Mouse (Mus musculus) layer of hippocampus, postnatal 10 days (tissue): ENCODE measurements at regions not wholly inside any gene's neighbourhood (a gene's known extent, or its start where the extent isn't known, plus 50 kb on each side); places are given as distances from the start of the nearest gene placed in this dataset.
"Not testable (repeated sequence)": the region's sequence is repeated elsewhere in the genome, so short reads cannot be mapped to it uniquely, and the experiment has no call there.

Source experiments
- DNase-seq, 2 experiments: peaks; one replicate each; pipeline ENCODE4 v3.0.0; 2021; ENCODE audit warnings: low spot score in 2 of 2

GRCm38 (mm10) chr11:113129192-113129591 lies 347.2 kb downstream of the Sox9 start:
- DNase-seq: no peak

- no peak for DNase-seq
Measured at GRCm38 (mm10) chr11:113129975-113130374, 348.0 kb downstream of the Sox9 start.

- DNase-seq: peak; percentile 48 to 59
Measured at GRCm38 (mm10) chr11:113132078-113133064, 350.3 kb downstream of the Sox9 start.

- no peak for DNase-seq
Measured at GRCm38 (mm10) chr11:113133407-113133806, 351.4 kb downstream of the Sox9 start.

DNA sequence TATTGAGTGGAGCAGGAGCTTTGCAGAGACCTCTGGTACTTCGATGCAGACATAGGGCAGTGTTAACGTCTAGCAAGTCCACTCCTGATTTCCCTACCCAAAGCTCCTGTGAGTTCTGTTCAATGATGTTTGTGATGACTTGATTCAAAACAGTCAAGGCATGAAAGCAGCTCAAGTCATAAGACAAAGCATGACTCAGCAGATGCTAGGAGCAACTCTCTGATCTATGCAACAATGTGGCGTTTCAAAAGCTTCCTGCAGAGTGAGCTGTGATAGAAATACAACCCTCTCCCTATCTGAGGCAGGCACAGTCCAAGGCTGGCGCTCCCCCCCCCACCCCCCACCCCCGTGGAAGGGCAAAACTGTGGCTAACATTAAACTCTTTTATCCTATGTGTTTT lies 353.2 kb downstream of the Sox9 start:
- DNase-seq: no peak

- DNase-seq: no peak
Measured at GRCm38 (mm10) chr11:113138462-113138861, 356.4 kb downstream of the Sox9 start.

DNA sequence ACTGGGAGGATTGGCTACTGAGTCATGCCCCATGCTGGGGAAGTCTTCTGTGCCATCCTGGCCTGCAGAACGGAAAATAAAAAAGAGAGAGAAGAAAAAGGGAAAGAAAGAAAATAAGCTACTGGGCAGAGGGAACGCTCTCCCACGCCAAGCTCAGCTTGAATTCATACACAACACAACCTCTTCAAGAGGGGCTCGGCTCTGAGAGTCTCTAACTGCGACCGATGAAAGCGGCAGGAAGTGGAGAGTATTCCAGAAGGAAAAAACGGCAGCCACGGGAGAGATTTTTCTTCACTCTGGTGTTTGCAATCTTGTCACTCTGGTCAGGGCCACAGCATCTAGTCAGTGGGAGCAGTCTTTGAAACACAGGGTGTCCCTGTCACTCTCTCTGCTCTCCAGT lies 358.6 kb downstream of the Sox9 start:
- no peak for DNase-seq

GRCm38 (mm10) chr11:113142816-113143215 lies 360.8 kb downstream of the Sox9 start:
- no peak for DNase-seq

- DNase-seq: peak; percentile 57 to 77
Measured at GRCm38 (mm10) chr11:113143839-113144627, 362.0 kb downstream of the Sox9 start.

GRCm38 (mm10) chr11:113145721-113146120 lies 363.7 kb downstream of the Sox9 start:
- DNase-seq: no peak

DNA sequence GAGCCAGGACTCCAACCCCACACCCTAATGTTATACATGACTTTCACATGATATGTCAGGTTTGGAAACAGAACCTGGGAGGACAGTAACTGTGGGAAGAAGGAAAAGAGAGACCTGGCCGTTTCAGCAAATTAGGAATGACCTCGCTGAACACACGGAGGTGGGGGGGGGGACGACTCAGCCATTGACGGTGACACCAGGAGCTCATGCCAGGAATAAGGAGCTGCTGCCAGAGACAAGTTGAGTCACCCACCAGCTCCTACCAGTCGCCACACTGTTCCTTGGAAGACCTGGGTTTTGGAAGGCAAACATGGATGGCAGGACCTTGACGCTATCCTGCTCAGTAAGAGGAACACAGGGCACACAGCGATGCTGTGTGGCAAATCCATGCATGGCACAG lies 364.7 kb downstream of the Sox9 start:
- no peak for DNase-seq

DNA sequence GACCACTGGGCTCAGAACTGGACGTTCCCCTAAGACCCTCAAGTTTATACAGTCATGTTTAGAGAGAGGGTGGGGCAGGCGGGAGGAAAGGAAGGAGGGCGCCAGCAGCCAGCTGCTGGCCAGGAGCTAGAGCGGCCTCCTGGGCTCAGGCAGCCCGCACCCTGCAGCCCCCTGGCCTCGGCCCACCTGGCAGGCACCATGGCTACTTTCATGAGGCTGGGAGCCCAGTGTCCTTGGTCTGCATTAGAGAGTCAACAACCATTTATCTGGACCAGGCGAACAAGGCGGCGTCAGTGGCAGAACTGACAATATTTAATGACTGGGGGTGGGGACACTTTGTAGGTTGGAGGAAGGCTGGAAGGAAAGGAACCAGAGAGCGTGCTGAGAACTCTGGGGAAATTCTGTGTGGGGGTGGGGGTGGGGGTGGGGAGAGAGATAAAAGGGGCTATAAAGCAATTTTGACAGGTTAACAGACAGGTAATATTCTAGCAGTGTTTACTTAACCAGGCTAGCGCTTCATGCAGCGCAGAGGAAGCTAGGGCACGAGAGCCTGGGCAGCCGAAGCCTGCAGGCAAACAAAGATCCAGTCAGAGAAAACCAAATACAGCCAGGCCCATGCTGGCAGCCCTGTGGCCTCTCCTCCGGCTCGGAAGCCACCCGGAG lies 365.6 kb downstream of the Sox9 start:
- peak; percentile 47 to 52 for DNase-seq

DNA sequence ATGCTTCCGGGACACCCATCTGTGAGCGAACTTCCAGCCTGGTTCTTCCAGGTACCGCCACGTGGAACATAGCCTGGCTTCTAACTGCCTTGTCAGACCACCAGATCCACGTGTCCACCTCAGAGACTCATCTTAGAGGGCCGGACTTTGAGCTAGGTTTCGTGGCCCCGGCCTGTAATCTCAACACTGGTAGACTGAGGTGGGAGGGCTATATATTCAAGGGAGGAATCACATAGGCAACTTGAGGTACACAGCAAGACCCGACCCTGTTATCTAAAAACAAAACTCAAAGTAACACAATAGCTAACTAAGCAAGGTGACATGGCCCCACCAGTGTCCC lies 366.1 kb downstream of the Sox9 start:
- no peak for DNase-seq

- DNase-seq: no peak
Measured at GRCm38 (mm10) chr11:113155515-113155914, 373.5 kb downstream of the Sox9 start.

GRCm38 (mm10) chr11:113163941-113164340 lies 381.9 kb downstream of the Sox9 start:
- no peak for DNase-seq

- no peak for DNase-seq
Measured at GRCm38 (mm10) chr11:113164510-113164909, 382.5 kb downstream of the Sox9 start.

- DNase-seq: peak; percentile 87 to 88
Measured at GRCm38 (mm10) chr11:113165069-113165795, 383.2 kb downstream of the Sox9 start.

DNA sequence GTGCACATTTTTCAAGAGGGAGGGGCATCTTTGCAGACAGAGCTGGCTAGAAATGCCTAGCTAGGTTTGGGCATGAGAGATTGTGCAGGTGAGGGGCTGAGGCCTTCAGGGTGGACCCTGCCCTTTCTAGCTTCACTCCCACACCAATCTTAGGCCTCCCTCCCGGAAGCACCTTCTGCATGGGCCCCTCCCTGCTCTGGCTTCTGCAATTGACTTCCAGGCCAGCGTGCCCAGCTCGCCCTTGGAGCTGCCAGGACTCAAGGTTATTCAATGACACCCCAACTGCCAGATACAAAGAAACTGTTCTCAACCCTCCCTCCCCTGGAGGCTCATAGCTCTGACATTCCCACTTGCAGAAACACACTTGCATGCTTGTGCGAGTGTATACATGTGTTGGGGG lies 384.5 kb downstream of the Sox9 start:
- DNase-seq: no peak

DNA sequence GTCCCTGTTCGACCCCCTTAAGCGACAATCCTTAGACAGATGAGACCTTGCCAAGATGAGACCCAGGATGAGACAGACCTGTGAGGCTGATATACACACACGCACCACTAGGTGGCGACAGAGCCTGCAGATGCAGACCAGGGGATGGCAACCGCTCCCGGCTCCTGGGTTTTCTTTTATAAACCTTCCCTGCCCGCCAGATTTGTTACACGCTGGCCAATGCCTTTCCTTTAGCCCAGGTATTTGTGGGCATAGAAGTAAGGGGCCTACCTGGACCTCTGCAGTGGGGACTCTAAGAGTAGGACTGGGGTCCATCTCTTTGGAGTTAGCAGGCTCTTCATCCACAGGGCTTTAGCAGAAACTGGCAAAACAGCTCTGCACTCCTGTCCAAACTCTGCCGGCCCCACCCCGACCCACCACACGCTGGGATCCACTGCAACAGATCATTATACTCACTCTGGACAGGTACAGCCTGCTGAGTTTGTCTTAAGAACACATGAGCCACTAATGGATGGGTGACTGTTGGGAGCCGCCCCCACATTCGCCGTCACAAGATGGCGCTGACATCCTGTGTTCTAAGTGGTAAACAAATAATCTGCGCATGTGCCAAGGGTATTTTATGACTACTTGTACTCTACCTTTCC lies 390.6 kb downstream of the Sox9 start:
- DNase-seq: peak; percentile 76 to 82

- DNase-seq: not testable (repeated sequence)
Measured at GRCm38 (mm10) chr11:113173317-113173716, 391.3 kb downstream of the Sox9 start.
